Mouse (Mus musculus) left cerebral cortex, adult 2 months (tissue): Measurements from ENCODE around the gene Cnga1. TPM values are rescaled to one million over a fixed set of nuclear protein-coding genes. Genes with fewer than 3 reads are reported as not detected.

ENCODE experiments used
- DNase-seq, 2 experiments: peaks; one replicate each; pipeline ENCODE4 v3.0.0; 2021 to 2022; ENCODE audit warnings: low spot score in 2 of 2, mixed read lengths in 1 of 2; ENCODE audit errors: extremely low spot score in 1 of 2
- H3K27ac ChIP-seq: fragments of 200-600 bp; 2 replicates; pipeline ENCODE4 v1.8.1; 2022
- H3K4me3 ChIP-seq: fragments of 200-600 bp; 2 replicates; pipeline ENCODE4 v1.8.1; 2022
- CTCF ChIP-seq: fragments of 200-600 bp; IDR thresholded peaks from 2 replicates; pipeline ENCODE4 v1.8.1; 2022; ENCODE audit warnings: antibody characterized with exemption, mild to moderate bottlenecking, moderate library complexity
- intact Hi-C: fragments of 180-260 bp; cut with DNase I; formaldehyde crosslinking; loops from one replicate; pipeline ENCODE4 v1.15.1; 2025
- long read RNA-seq, 2 experiments: library from polyadenylated mRNA; stranded (forward); transcript quantifications; one replicate each; pipeline ENCODE4 v2.0.0; 2021; ENCODE audit warnings: borderline mapping rate in 2 of 2
- total RNA-seq, 2 experiments: library from RNA; stranded (reverse); gene quantifications; 2 replicates each; pipeline ENCODE4 v1.2.3; 2021

Gene Cnga1
- not detected for total RNA-seq
- long read RNA-seq, experiment 1 = 0 reads
- long read RNA-seq, experiment 2 = 0 reads

DNA sequence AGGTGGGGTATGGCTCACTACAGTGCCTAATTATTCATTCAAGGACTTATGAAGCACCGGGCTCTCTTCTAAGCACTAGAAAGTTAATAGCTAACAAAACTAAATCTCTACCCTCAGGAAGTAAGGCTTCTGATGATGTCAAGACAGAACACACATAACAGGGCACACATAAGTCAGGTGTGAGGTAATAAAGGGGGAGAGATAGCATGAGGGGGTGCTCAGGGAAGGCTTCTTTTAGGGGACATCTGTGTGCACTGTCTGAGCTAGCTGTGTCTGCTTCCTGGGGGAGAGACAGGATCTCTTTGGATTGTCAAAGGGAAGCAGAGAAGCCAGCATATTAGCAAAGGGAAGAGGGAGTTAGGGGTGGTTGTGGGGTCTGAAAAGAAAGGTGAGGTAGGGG, at the start of gene Cnga1:
Gene Cnga1, minus strand, starts transcription at position 101 of the 400 bp plus-strand sequence.
- no peak within 1 kb of the TSS for H3K4me3 ChIP-seq
- no peak within 1 kb of the TSS for H3K27ac ChIP-seq
- intact Hi-C loops = no loop called here
- no peak for TF ChIP-seq CTCF
- DNase-seq = no peak

DNA sequence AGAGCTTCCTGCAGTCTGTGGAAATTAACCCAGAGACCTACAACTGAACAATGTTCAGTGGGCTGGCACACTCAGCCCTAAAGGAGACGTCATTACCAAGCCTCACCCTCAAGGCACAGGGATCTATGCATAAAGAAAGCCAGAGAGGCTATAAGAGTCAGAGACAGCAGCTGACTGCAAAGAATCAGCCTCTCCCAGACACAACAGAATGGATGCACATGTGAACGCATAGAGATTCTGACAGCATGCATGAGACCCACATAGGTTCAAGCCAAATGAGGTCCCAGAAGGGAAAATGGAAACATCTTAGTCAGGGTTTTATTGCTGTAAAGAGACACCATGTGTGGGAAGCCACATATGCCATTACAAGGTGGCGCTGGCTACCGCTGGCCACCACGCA, 46.4 kb upstream of the Cnga1 start:
- no peak overlapping the region for H3K27ac ChIP-seq
- no peak overlapping the region for H3K4me3 ChIP-seq
- no peak for DNase-seq
- intact Hi-C loops = no loop called here
- no peak for TF ChIP-seq CTCF

DNA sequence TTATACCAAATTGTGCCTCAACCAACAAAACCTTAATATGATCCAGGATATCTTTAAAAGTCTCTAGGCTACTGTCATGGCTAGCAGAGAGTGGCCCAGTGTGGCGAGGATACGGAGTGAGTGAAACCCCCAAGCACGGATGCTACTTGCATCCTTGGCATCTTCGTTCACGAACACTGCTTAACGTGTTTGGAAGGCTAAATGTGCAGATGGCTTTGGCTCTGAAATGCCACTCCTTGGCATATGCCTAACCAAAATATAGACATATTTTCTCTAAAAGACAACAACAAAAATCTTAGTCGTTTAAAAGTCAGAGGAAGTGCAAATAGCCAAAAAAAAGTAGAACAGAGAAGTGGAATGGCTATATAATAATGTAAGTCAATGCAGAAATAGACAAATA, 45.5 kb upstream of the Cnga1 start:
- Histone ChIP-seq H3K4me3 (no peak overlapping the region), H3K27ac (no peak overlapping the region)
- DNase-seq = no peak
- intact Hi-C loops = no loop called here
- TF ChIP-seq CTCF = no peak

DNA sequence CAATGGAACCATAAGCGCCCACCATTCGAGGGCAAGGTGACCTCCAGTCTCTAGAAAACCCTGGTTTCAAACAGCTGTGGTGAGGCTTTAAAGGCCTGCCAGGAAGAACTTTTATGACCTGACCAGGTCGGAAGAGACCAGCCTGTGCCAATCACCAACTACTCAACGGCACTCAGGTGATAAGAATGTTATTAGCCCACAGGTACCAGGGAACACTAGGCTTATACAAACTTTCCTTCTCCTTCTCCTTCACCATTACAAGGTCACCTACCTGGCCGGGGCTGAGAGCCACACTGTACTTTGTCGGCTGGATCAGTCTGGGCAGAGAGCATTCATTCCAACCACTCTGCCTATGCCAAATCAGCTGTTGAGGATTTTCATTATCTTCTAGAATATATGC, 37.4 kb upstream of the Cnga1 start:
- intact Hi-C loops = no loop called here
- Histone ChIP-seq H3K27ac (no peak overlapping the region), H3K4me3 (no peak overlapping the region)
- no peak for TF ChIP-seq CTCF
- DNase-seq = no peak

DNA sequence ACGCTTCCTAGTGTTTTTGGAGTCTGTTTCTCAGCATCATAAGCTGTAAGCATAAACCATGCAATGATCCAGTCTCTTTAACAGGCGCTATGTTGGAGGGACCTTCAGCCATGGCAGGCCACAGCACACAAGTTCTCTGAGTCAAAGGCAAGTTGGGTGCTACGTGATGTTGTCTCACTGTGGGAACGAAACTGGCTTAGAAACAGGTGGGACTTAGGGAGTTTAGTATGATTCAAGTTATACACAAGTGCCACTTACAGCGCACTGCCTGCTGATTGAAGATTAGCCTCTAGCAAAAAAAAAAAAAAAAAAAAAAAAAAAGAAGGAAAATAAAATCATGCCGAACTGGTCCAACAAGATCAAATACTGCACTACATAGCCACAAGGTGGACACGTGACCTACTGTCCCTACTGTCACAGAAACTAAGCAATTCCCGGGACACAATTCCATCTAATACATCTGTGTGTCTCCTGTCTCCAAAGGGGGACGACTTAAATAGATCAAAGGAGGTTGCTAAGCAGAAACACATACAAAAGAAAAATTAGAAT, 31.0 kb upstream of the Cnga1 start:
- intact Hi-C loops = no loop called here
- Histone ChIP-seq H3K27ac (no peak overlapping the region), H3K4me3 (no peak overlapping the region)
- no peak for TF ChIP-seq CTCF
- DNase-seq = no peak

DNA sequence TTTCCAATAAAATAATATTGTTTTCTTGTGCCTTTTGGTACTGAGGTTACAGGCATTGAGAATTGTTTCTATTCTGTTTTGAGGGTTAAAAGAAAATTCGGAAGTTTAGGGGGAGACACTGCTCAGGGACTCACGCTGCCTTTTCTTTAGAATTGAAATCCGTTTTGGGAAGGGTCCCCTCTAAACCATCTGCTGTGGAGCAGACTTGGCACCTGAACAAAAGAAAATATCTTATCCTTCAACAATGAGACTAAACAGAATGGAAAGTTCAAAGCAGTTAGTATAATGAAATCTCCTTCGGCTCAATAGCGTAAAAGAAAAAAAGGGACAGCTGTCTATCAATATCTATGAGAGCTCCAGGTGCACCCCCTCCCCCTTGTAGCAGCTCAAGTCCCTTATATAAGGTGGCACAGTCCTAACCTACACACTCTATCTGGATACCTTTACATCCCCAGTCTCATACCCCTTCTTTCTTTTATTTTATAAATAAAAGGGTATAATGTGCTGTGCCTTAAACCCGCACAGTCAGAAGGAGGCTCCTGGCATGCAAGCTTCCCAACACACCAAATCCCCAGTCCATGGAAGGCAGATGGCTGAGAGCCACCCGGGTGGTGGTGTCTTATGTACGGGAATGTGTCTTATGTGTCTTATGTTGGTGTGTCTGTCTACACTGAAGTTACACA, 27.1 kb upstream of the Cnga1 start:
- no peak for DNase-seq
- intact Hi-C loops = no loop called here
- TF ChIP-seq CTCF = no peak
- Histone ChIP-seq H3K27ac (no peak overlapping the region), H3K4me3 (no peak overlapping the region)

DNA sequence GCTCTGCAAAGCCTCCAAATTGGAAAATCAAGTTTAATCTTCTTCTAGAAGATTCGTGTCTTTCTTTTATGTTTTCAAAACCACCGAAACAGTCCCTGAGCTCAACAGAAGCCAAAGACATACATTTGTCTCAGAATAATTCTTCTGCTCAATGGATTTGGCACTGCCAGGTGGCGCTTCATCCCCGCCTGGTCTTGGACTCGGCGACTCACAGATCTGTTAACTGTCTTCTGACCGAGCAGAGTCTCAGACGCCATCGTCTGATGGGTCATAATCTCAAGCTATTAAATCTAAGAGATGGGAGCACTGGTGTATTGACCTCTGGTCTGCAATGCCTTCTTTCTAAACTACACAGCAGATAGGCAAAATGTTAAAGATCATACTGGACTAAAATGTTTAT, 24.3 kb upstream of the Cnga1 start:
- TF ChIP-seq CTCF = no peak
- no peak for DNase-seq
- no peak overlapping the region for H3K4me3 ChIP-seq
- no peak overlapping the region for H3K27ac ChIP-seq
- intact Hi-C loops = loop anchor here (2.0 kb wide), 1 partner anchor 42 kb away; no protein-coding TSS in a partner anchor

DNA sequence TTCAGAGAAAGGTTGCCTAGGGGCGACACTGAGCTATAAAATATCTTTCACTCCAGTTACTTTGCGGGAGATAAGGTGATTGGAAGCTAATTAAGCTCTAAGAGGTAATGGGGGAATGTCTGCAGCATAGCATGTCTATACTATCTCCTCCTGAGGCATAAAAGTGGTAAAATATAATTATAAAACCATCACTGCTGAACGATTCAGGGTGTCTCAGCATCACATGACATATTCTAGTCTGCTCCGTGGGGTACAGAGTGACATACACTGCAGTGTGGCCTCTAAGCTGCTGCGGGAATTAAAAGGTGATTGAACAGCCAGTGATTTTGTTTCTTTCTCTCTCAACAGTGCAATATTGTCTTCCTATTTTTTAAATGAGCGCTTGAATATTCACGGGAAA, 22.4 kb upstream of the Cnga1 start:
- TF ChIP-seq CTCF = no peak
- intact Hi-C loops = loop anchor here (2.0 kb wide), 1 partner anchor 92 kb away; no protein-coding TSS in a partner anchor

DNA sequence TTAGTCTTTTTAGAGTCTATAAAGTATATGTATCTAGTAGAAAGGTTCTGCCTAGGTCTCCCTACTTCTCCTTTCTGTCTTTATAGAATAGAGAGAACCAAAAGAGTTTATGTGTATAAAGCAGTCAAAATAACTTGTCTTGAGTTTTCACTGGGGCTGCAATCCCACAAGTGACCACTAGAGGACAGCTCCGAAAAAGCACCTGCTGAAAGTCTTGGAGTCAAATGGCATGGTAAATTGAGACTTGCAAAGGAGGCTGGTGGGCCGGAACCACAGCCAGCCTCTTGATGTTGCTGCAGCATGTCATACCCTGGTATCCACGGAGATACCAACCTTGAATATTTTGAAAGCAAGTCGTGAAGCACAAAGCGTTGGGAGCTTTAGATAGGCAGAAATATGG, 21.2 kb upstream of the Cnga1 start:
- peak; percentile 19 to 62 for DNase-seq
- intact Hi-C loops = no loop called here
- H3K4me3 ChIP-seq = no peak overlapping the region
- peak; percentile 96 for TF ChIP-seq CTCF
- H3K27ac ChIP-seq = no peak overlapping the region

More for the DNA sequence above, 22.4 kb upstream of the Cnga1 start:
- DNase-seq = no peak
- Histone ChIP-seq H3K27ac (no peak overlapping the region), H3K4me3 (no peak overlapping the region)

DNA sequence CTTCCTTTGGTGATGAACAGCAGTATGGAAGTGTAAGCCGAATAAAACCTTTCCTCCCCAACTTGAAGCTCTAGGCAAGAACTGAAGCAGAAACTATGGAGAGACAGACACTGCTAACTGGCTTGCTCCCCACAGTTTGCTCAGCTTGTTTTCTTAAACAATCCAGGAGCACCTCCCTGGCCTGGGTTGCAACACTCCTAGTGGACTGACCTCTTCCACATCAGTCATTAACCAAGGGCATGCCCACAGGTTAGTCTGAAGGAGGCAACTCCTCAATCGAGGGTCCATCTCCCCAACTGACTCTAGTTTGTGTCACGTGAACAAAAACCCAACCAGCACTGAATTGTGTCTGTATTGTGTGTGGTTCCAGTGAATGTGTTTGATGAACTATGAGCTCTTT, 20.8 kb upstream of the Cnga1 start:
- Histone ChIP-seq H3K4me3 (no peak overlapping the region), H3K27ac (no peak overlapping the region)
- intact Hi-C loops = no loop called here
- DNase-seq = no peak
- TF ChIP-seq CTCF = no peak

DNA sequence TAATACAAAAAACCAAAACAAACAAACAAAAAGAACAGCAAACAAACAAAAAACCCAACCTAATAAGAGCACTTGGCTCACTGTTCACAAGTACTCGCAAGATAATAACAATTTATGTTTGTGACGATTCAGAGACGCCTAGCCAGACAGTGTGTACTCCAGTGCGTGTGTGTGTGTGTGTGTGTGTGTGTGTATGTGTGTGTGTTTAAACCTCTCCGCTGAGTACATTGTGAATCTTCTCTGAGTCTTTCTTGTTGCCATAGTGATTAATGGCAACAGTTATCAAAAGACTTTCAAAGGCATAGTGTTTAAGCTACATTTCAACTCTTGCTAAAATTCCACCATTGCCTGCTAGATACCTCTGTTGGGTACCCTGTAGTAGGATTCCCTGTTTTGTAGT, 20.1 kb upstream of the Cnga1 start:
- Histone ChIP-seq H3K27ac (no peak overlapping the region), H3K4me3 (no peak overlapping the region)
- no peak for TF ChIP-seq CTCF
- no peak for DNase-seq
- intact Hi-C loops = no loop called here

DNA sequence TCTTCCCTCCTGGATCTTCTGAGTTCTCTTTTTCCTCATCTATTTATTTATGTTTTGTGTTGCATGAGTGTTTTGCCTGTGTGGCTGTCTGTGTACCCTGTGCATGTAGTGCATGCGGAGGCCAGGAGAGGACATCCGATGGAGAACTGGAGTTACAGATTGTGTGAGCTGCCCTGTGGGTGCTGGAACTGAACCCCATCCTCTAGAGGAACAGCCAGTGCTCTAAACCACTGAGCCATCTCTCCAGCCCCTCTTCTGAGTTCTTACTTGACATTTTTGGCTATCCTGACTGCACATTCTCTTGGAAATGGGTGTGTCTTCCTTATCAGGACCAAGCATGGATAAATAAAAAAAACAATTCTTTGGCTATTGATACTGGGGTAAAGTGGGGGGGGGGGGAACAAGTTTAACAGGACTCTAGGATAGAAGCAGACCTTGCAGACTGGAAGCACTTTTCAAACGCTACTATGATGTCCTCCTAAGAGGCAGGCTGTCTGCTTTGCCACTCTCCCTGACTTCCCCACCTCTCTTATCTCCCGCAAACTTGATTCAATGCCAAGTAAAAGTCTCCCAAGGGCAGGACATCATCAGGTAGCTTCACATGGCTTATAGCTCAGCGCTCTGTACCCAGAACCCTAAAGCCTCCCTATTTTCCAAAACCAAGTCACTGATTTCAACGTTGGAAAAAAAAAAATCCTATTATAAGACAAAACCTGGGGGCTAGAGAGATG, 17.1 kb upstream of the Cnga1 start:
- Histone ChIP-seq H3K27ac (no peak overlapping the region), H3K4me3 (no peak overlapping the region)
- no peak for DNase-seq
- intact Hi-C loops = no loop called here
- no peak for TF ChIP-seq CTCF
